Comparison of ENCODE assay signal across 13 mouse cellular contexts in genomic region chr11:118653521-118654318, GRCm38 (mm10).
"Had no signal": no experiment of that assay in that cellular context is flagged by ENCODE, and none has a peak within 500 bp of the region (broad histone marks: within the 10 kb centered on the region; RNA-seq: fewer than 3 reads in every experiment).

No protein-coding gene starts in this region.

- H3K27ac ChIP-seq: left cerebral cortex, adult 2 months; limb, embryonic 10.5 days; liver, embryonic 15.5 days; midbrain, embryonic 13.5 days had no signal

- H3K4me3 ChIP-seq: left cerebral cortex, adult 2 months; limb, embryonic 10.5 days; liver, embryonic 15.5 days; midbrain, embryonic 13.5 days had no signal

- H3K36me3 ChIP-seq: limb, embryonic 10.5 days; liver, embryonic 15.5 days; midbrain, embryonic 13.5 days had no signal

- H3K4me1 ChIP-seq: liver, embryonic 15.5 days had no signal

- DNase-seq: kidney, postnatal 10 days; kidney, postnatal 4 days; lung, adult 2 months; lung, postnatal 36 days; right cerebral cortex, postnatal 4 days; spleen, adult 18-20 months; thymus, postnatal 36 days had no signal

- H3K27me3 ChIP-seq: liver, embryonic 15.5 days; midbrain, embryonic 13.5 days had no signal

- H3K9me3 ChIP-seq: limb, embryonic 10.5 days; liver, embryonic 15.5 days; midbrain, embryonic 13.5 days had no signal

- ATAC-seq: lung, postnatal 0 days; midbrain, embryonic 13.5 days had no signal

- H3K9ac ChIP-seq: liver, embryonic 15.5 days; midbrain, embryonic 13.5 days had no signal

- H3K4me2 ChIP-seq: liver, embryonic 11.5 days; liver, embryonic 15.5 days; midbrain, embryonic 13.5 days had no signal
